Mouse (Mus musculus) stomach, postnatal 0 days (tissue): ENCODE results near the gene Fancg.

Source experiments
- CTCF ChIP-seq: IDR thresholded peaks from 2 replicates; pipeline ENCODE4 v1.5.1; 2016; ENCODE audit warnings: antibody characterized with exemption, low read depth, mild to moderate bottlenecking, moderate library complexity
- EP300 ChIP-seq: optimal IDR thresholded peaks from 2 replicates; pipeline ENCODE3; 2016; ENCODE audit warnings: antibody characterized with exemption

GRCm38 (mm10) chr4:43019641-43020465, 9.5 kb upstream of the Fancg start:
- TF ChIP-seq CTCF (no peak), EP300 (no peak)
